Mouse (Mus musculus): ENCODE data around the gene Htra1.

Htra1 gene

DNA sequence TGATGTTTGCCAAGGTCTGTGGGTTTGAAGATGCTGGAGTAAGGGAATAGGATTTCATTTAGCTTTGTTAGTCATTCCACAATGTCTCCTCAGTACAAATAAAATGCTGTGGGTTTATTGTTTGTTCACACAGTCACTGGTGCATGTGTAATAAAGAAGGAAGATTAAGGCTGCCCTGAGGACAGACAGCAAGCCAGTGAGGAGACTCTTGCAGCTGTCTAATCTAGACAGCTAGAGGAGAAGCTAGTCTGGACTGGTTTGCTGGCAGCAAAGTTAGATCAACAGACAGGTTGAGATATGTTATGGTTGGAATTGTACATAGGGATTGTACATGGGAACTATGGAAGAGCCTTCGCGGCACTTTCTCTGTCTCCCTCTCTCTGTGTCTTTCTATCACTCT, 71.3 kb downstream of the Htra1 start:
- no peak for DNase-seq (ENCODE audit: low read depth, low spot score)

DNA sequence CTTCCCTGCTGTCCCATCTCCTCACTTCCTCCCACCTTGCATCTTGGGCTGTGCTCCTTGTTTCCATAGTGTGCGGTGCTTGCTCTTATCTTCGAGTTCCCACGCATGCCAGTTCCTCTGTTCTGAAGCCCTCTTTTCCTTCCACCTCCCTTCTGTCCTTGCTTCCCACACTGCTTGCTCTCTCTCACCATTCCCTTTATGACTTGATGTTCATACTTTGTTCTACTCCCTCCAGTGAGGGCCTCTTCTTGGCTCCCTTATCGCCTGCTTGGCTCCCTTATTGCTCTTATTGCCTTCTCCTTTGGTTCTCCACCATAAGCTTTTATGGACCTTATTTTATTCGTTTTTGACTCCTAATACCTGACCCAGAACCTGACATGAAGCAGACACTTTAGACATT, 73.3 kb downstream of the Htra1 start:
- no peak for DNase-seq (ENCODE audit: low read depth, low spot score)

DNA sequence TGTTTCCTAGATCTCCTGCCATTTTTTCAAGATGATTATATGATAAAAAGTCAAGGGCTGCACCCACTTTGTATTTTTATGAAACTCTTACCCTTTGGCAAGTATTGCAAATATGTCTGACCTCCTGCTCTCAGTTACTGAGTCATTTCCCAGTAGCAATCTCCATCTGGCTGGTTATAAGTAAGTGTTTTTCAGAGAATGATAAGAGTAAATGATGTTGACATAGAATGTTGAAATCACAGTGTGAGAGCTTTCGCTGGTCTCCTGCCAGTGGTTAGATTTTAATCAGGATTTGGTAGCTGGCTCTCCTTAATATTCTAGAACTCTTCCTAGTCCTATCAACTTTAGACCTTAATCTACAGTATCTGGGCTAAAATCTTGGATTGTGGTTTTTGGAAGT, 76.0 kb downstream of the Htra1 start:
- DNase-seq (ENCODE audit: low read depth, low spot score), result peak; percentile 11

DNA sequence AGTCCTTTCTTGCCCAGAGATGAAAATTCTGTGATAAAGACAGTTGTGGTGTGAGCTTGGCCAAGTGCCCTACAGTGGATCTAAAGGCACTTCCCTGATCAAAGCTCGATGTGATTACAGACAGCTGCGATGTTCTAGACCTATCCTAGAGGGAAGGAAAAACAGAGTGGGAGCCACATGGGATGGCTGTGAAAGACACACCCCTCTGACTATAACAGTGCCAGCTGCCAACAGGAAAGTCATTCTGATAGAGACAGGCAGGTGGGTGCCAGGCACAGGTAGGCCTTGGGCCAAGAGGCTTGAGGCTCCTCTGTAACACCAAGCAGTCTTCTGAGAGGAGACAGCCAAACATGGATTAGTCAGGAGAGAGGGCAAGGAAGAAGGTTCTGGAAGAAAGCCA, 83.3 kb downstream of the Htra1 start:
- no peak for DNase-seq (ENCODE audit: low read depth, low spot score)

DNA sequence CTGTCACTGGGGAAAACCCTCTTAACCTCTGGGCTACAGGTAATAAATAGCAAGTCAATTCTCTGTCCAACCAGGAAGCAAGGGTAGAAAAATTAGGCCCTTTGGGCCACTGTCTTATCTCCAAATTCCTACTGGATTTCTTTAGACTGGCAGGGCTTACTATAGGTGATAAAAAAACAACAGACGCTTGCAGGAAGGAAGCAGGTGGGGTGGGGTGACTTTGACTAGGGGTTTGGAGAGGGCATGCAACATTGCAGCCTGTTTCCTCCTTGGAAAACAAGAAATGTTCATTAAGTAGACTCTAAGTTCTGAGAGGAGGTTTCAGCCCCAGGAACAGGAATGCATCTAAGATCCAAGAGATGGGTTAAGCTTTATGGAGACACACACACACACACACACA, 88.9 kb downstream of the Htra1 start:
- DNase-seq (ENCODE audit: low read depth, low spot score), result no peak

DNA sequence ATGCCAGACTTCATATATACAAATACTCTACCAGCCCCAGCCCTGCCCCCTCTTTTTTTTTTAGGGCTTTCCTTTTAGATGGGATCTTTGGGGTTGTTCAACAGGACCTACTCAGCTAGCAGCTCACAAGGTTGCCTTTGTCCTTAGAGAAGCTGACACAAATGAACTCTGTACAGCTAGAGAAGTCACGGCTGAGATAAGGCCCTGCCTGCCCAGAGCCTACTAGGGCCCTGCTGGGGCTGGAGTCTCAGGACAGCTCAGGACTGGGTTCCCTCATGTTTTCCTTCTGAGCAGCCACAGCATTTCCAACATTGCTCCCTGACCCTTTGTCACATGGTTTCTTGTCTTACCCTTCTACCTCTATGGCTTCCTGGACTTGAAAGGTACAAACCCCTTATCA, 91.6 kb downstream of the Htra1 start:
- no peak for DNase-seq (ENCODE audit: low read depth, low spot score)

DNA sequence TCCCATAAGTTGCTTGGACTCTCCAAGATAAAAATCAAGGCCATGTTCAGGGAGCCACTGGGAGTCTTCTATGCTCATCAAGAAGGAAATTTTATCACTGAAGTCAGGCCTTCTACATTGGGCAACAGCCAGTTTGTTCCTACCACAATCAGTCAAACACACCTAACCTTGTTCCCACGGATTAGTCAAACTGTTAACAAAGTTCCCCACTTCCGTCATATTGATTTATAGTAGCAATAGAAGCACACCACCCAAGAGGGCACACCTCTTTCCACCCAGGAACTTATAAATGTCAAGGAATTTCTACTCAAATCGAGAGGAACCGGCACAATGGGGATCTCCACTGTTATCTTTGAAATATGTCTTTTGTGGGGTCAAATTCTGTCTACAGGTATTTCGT, 95.8 kb downstream of the Htra1 start, which contains the start of gene Dmbt1:
TSS of gene Dmbt1 (plus strand) at position 299 of the 400 bp plus-strand sequence.
- no peak for DNase-seq (ENCODE audit: low read depth, low spot score)

All from skeletal muscle tissue, adult 2 months (tissue).